Mouse (Mus musculus): Measurements from ENCODE around the gene Bcl2l11. TPM values are rescaled to one million over a fixed set of nuclear protein-coding genes. Genes with fewer than 3 reads are reported as not detected.
A peak's percentile ranks its signal among the peaks of the same experiment; 100 is the strongest.

Bcl2l11 gene
- total RNA-seq, 2 experiments from 2014 or later = 28.0 to 51.3 TPM

DNA sequence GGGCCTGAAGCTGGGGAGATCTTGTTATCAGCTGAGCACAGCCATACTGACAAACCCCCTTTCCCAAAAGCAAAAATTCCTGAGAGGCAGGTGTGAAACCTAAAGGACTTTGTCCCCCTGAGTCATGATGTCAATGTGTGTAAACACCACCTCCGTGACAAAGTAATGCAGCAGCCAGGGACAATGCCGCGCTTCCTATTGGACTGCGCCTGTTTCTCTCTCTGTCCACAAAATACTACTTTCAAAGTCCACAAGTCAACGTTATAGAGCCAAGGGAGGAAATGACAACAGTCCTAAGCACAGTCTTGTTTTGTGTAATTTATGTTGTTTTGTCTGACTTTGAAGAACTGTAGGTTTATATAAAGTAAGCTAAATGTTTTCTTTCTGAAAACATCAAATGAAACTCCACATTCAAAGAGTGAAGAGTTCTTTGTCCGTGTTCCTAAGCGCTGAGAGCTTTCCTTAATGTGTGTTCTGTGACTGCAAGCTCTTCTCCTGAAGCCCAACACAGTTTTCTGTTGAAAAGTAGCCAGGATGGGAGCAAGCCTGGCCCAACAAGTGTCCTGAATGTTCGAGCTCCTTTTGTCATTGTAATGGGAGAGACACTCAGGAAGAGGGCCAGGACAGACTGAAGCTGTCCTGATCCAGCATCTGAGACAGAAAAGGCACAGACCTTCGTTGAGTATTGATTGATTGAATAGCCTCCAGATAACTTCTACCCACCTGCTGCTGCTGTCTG lies 48.9 kb downstream of the Bcl2l11 start:
- no peak for DNase-seq

DNA sequence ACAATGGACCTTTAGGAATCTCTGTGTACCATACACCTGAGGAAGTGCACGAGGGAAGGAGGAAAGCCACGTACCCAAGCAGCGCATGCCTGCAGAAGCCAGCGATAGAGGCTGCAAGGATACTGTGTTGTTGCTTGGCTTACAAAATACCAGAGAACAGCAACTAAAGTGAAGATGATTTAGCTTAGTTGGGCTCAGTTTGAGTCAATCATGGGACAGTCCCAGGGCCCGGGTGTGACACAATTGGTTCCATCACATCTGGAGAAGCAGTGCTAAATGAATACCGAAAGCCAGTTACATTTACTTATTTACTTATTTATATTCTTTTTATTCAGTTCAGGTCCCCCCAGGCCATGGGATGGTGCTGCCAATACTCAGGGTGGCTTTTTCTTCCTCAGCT lies 49.8 kb downstream of the Bcl2l11 start:
- no peak for DNase-seq

GRCm38 (mm10) chr2:128176391-128177044 lies 50.7 kb downstream of the Bcl2l11 start:
- DNase-seq = peak in 1 of 2 experiments; percentile 43

- DNase-seq = peak in 1 of 2 experiments; percentile 64
These were observed 51.4 kb downstream of the Bcl2l11 start for GRCm38 (mm10) chr2:128177241-128177661.

GRCm38 (mm10) chr2:128179126-128179807 lies 53.4 kb downstream of the Bcl2l11 start:
- DNase-seq = peak; percentile 74 to 81

DNA sequence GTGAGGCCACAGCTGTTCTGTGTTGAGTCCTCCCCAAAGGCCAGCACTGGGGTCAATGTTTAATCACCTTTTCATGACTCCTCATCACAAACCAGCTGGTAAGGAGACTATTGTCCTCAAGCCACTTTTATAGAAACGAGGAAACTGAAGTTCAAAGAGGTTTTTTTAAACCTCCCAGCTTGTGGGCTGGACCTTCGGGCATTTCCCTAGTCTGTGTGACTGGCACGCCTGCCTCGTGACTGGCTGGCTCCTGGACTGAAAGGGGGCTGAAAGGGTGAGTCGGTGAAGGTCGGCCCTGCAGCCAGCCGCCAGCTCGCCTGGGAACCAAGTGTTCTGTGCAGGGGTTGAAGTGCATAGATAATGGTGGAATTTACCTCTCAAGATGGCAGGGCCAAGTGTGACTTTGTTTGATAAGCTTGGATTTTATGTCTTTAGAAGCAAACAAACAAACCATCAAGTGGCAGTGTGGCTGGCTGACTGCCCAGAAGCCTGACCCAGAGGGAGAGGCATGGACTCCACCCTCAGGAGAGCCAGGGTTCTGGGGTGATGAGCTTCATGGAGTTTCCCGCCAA lies 54.1 kb downstream of the Bcl2l11 start:
- peak; percentile 86 to 88 for DNase-seq

GRCm38 (mm10) chr2:128182181-128182580 lies 56.3 kb downstream of the Bcl2l11 start:
- DNase-seq = peak in 1 of 2 experiments; percentile 55

DNA sequence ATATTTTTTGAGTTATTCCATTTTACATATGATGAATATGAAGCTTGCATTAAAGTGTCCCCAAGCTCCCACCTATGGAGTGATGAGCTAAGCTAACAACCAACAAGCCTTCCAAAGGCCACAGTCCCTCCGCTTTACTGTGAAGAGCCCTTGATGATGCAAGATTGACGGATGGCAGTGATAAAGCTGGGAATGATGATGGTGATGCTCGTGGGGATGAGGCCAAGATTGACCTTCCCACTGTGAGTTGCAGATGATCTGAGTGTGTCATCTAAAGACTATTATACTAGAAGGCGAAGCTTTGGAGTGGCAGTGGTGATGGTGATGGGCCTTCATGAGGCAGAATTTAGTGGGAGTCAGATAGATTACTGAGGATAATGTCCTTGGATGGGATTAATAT lies 56.9 kb downstream of the Bcl2l11 start:
- peak; percentile 26 to 43 for DNase-seq

- no peak for DNase-seq
These were observed 57.9 kb downstream of the Bcl2l11 start for GRCm38 (mm10) chr2:128183762-128184161.

GRCm38 (mm10) chr2:128185942-128186341 lies 60.1 kb downstream of the Bcl2l11 start:
- DNase-seq = no peak

- peak in 1 of 2 experiments; percentile 60 for DNase-seq
These were observed 61.4 kb downstream of the Bcl2l11 start for GRCm38 (mm10) chr2:128187277-128187676.

GRCm38 (mm10) chr2:128188461-128188860 lies 62.6 kb downstream of the Bcl2l11 start:
- DNase-seq = peak; percentile 55 to 61

DNA sequence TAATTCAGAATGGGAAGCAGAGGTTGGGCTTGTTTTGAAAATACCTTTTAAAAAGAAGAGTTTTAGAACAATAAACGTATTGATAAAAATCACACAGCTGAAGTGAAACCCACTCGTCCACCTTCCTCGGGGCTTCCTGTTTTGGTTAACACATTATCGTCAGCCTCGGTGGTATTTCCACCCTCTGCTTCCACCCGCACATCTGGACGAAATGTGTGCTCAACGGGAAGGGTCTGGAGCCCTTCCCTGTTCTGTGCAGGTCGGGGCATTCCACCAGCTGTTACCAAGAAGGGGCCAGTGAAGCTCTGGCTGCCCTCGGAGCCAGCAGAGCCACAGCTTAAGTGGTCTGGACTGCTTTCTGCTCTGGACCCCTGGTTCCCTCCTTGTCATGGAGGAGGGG lies 63.9 kb downstream of the Bcl2l11 start:
- DNase-seq = no peak

- no peak for DNase-seq
These were observed 64.4 kb downstream of the Bcl2l11 start for GRCm38 (mm10) chr2:128190196-128190595.

DNA sequence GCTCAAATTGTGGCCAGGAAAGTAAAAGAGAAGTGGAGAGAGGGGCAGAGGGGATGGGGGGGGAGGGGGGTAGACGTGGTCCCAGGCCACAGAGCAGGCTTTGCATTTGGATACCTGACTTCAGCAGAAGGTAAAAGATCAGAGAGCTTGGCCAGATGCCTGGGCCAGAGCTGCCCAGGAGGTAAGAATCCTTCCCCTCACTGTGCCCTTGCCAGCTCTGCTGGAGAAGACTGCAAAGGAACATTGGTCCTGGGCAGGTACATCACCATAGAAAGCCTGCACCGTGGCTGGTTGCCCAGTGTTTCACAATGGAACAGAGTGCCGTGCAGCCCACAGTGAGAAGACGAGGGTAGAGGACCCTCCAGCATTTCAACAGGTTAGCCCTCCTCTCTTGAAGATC lies 67.6 kb downstream of the Bcl2l11 start:
- no peak for DNase-seq

GRCm38 (mm10) chr2:128197379-128197778 lies 71.5 kb downstream of the Bcl2l11 start:
- DNase-seq = no peak

- DNase-seq = no peak
These were observed 77.3 kb downstream of the Bcl2l11 start for GRCm38 (mm10) chr2:128203147-128203546.

DNA sequence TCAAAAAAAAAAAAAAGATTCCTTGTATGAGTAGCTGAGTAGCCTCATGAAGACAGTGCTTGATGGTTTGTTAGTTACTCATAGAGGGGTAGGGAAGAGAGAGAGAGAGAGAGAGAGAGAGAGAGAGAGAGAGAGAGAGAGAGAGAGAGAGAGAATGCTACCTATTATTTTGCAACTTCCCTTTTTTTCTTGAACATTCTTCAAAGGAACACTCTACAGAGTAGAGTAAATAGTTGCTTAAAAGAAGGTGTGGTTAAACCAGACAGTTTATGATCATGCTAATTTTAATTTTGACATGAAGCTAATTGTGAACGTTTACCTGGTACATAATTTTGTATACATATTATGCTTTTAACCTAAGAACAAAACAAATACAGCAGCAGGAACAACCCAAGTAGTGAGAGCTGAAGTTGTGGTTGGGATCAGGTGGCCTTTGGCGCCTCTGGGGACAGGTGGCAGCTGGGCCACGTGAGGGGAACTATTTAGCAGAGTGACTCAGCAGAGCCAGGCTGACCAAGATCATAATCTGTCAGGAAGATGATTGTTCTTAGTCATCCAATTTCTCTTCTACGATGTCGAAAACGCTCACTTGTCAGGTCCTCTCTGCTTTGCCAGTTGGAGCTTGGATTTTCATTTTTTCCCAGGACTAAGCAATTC lies 78.0 kb downstream of the Bcl2l11 start:
- peak in 1 of 2 experiments; percentile 41 for DNase-seq

- no peak for DNase-seq
These were observed 82.7 kb downstream of the Bcl2l11 start for GRCm38 (mm10) chr2:128208541-128208940.

DNA sequence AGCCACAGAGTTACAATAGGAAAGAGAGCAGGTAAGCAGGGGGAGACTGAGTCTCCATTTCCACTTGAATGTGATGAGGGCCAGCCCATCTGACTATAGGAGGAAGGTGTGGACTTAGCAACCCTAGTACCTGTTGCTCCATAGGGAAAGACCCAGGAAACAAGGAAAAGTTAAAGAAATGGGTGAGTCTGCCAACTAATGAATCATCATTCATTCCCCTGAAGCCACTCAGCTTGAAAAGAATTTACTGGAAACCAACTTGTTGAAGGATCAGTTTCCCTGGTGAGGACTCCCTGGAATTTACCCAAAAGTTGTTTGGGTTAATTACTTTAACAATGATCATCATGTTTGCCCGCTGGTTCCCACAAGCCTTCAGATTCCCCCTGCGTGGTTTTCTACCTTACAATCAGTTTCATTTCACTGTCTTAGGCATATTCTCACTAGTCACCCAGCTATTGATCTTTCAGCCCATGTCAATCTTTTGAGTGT lies 84.0 kb downstream of the Bcl2l11 start:
- no peak for DNase-seq

DNA sequence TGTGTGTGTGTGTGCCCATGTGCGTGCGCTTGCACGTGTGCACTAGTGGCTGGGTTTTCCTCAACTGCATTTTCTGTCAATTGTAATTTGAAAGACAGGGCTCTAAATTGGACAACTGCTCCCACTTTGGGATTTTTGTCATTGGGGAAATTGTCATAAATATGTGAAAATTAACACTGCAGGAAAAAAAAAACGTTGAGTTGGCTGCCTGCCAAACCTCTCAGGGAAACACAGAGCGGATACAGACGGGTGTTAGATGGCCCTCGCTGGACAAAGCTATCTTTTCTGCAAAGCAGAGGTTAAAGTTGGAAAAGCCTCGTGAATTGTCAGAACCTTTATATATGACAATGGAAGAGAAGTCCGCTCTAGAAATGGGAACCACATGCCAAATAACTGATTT lies 84.5 kb downstream of the Bcl2l11 start:
- DNase-seq = no peak

All from adrenal gland, postnatal 36 days (tissue).